Mouse (Mus musculus): ENCODE data around the gene Tmem132c. TPM values are rescaled to one million over a fixed set of nuclear protein-coding genes. Genes with fewer than 3 reads are reported as not detected.
"Not testable (repeated sequence)": the region's sequence is repeated elsewhere in the genome, so short reads cannot be mapped to it uniquely, and the experiment has no call there.

Tmem132c gene
- total RNA-seq, 2 experiments from 2014 or later: 7.1 to 7.5 TPM

DNA sequence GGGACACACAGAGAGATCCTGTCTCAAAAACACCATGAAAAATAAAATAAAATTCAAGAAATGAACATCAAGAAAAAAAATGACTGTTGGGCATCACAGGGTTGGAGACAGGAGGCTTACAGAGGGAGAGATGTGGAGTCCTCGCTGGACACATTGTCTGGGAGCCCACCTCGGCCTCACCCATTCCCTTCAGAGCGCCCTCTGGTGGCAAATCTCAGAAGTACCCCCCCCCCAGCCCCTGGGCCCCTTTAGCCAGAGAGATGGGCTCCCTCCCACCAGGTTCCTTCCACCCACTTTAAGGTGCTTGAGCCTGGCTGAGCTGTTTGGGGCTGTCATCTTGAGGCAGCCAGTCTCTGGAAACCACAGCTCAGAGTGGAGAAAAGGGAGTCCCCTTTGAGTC, 99.5 kb downstream of the Tmem132c start:
- DNase-seq (ENCODE audit: low spot score in 2 of 2): no peak

DNA sequence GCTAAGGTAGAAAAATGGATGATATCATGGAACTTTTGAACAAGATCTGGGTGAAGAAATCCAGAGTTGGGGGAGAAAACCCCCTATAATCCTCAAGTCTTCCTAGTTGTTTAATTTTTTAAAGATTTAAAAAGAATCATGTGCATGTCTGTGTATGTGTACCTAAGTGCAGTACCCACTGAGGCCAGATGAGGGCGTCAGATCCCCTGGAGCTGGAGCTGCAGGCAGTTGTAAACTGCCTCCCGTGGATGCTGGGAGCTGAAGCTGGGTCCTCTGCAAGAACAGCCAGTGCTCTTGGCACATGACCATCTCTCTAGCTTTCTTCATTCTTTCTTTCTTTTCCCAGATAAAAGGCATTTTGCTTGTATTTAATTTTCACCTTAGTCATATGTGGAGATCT, 103.1 kb downstream of the Tmem132c start:
- DNase-seq (ENCODE audit: low spot score in 2 of 2): no peak

GRCm38 (mm10) chr5:127346364-127346763, 104.8 kb downstream of the Tmem132c start:
- no peak for DNase-seq (ENCODE audit: low spot score in 2 of 2)

- no peak for DNase-seq (ENCODE audit: low spot score in 2 of 2)
These were observed 105.6 kb downstream of the Tmem132c start for GRCm38 (mm10) chr5:127347053-127347748.

- DNase-seq (ENCODE audit: low spot score in 2 of 2): no peak
These were observed 107.8 kb downstream of the Tmem132c start for GRCm38 (mm10) chr5:127349221-127350065.

- DNase-seq (ENCODE audit: low spot score in 2 of 2): peak in 1 of 2 experiments; percentile 34
These were observed 111.4 kb downstream of the Tmem132c start for GRCm38 (mm10) chr5:127353002-127353401.

DNA sequence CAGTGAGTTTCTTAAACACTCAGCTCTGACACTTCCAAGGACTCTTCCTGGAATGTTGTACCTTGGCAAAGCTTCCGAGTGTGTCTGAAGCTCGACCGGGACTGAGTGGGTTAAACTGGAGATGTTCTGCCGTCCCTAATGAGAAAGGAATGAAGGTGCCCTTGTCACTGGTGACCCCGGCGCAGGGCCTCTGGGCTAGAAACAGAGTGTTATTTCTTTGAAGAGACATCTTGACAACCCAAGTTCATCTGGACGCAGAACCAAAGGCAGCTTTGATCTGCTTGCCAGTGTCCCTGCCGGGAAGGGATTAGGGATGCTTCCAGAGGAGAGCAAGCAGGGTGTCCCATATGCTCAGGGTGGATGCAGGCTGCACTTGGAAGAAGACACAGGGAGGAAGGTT, 114.2 kb downstream of the Tmem132c start:
- no peak for DNase-seq (ENCODE audit: low spot score in 2 of 2)

DNA sequence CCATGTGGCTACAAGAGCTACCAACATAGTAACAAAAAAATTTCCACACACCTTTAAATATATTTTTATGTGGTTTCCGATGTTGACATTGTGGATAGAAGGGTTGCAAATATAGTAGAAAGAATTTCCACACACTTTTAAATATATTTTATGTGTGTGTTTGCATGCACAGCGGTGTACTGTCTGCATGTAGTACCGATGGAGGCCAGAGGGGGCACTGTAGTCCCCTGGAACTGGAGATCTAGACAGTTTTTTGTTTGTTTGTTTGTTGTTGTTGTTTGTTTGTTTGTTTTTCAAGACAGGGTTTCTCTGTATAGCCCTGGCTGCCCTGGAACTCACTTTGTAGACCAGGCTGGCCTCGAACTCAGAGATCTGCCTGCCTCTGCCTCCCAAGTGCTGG, 116.3 kb downstream of the Tmem132c start:
- DNase-seq (ENCODE audit: low spot score in 2 of 2): not testable (repeated sequence)

DNA sequence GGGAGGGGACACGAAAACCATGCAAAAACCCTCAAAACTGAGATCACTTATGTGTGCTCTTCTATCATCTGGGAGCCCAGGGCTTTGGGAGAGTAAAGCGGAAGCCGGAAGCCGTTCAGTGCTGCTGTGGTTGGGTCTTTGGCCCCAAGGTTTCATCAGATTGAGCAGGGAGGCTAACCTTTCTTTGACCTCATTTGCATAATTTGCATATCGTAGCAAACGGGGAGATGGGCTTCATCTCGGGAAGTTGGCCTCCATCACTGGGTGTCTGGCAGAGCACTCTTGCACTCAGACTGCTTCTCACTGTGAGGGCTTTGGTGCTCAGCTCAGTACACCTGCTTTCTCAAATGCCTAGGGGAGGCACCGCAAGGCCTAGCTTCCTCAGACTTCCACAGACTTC, 119.5 kb downstream of the Tmem132c start:
- DNase-seq (ENCODE audit: low spot score in 2 of 2): no peak

- DNase-seq (ENCODE audit: low spot score in 2 of 2): no peak
These were observed 123.5 kb downstream of the Tmem132c start for GRCm38 (mm10) chr5:127365061-127365460.

- DNase-seq (ENCODE audit: low spot score in 2 of 2): no peak
These were observed 126.6 kb downstream of the Tmem132c start for GRCm38 (mm10) chr5:127368191-127368590.

- DNase-seq (ENCODE audit: low spot score in 2 of 2): no peak
These were observed 128.2 kb downstream of the Tmem132c start for GRCm38 (mm10) chr5:127369812-127370211.

GRCm38 (mm10) chr5:127370503-127370902, 128.9 kb downstream of the Tmem132c start:
- peak; percentile 45 to 52 for DNase-seq (ENCODE audit: low spot score in 2 of 2)

DNA sequence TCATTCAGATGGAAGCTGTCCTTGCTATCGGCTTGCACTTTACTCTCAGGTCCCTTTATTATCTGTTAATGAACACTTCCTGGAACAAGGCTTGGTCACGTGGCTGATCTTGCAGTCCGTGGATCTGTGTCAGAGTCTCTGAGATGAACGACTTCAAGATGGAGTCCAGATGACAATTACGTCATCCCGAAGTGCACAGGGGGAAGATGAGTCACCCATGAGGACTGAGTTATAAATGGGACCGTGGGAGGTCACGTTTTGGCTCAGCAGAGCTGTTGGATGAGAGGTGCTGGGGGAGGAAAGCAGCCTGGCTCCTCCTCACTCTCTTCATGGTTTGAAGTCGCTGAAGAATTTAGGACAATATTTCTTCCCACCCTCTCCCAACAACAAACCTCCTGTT, 132.6 kb downstream of the Tmem132c start:
- DNase-seq (ENCODE audit: low spot score in 2 of 2): no peak

- DNase-seq (ENCODE audit: low spot score in 2 of 2): no peak
These were observed 134.0 kb downstream of the Tmem132c start for GRCm38 (mm10) chr5:127375654-127376053.

GRCm38 (mm10) chr5:127378521-127378920, 136.9 kb downstream of the Tmem132c start:
- no peak for DNase-seq (ENCODE audit: low spot score in 2 of 2)

DNA sequence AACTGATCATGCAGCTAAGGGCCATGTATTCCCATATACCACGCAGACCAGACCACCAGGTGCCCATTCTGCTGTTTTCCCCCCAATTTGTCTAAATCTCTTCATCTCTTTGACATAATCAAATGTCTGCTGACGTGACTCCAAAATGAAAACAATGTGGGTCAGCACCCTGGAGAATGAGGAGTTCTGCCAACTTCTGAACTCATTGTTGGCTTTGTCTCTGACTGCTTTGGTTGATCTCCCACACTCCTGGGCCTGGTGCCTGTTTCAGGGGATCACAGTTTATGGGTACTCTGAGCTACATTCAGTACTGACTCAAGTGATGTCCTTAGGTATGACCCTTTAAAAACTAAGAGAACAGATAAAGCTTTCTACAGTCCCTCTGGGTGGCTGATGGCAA, 137.7 kb downstream of the Tmem132c start:
- no peak for DNase-seq (ENCODE audit: low spot score in 2 of 2)

DNA sequence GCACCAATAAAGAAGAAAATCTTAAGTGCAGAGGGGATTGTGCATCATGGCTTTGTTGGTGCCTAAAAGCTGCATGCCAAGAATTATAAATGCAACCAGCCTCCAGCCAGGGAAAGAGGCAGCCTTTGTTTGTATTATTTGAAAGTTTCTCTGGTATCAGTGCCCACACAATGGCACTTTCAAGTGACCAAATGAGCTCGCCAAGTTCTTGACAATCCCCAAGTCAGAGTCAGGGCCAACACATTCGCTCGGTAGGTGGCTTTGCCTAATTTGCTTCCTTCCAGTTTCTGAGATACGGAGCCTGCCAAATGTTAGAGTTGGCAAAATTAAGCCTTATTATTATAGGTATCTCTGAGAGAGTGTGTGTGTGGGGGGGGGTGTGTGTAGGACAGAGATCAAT, 139.6 kb downstream of the Tmem132c start:
- no peak for DNase-seq (ENCODE audit: low spot score in 2 of 2)

DNA sequence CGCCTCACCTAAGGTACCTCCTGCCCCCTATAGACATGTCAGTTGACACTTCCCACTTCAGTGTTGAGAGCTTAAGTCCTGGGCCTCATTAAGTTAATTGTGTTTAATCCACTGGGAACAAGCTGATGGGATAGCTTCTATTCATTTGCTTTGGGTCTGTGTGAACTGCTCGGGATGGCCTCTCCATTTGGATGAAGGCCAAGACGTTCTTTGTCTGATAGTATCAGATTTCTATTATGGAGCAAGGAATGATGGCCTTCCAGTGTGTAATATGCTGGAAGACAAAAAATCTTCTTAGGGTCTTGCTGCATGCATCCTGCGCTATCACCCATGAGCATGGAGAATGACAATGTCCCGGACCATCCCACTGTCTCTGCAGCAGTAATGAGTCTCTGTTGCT, 141.0 kb downstream of the Tmem132c start:
- DNase-seq (ENCODE audit: low spot score in 2 of 2): no peak

GRCm38 (mm10) chr5:127391187-127391586, 149.6 kb downstream of the Tmem132c start:
- no peak for DNase-seq (ENCODE audit: low spot score in 2 of 2)

DNA sequence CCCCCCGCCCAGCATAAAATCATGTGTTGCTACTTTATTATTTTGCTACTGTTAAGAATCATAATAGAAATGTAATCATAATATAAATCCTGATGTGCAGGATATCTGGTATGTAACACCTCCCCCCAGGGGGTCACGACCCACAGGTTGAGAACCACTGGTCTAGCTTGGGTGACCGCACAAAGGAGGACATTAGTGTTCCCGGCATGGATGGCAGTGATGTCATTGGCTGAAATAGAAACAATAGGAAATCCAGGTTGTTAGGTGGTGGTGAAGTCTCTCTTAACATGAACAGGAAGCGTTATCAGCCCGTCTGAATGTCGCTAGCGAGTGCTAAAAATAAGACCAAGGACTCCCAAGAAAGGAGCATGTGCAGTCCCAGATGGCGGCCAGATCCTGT, 155.3 kb downstream of the Tmem132c start:
- DNase-seq (ENCODE audit: low spot score in 2 of 2): no peak

DNA sequence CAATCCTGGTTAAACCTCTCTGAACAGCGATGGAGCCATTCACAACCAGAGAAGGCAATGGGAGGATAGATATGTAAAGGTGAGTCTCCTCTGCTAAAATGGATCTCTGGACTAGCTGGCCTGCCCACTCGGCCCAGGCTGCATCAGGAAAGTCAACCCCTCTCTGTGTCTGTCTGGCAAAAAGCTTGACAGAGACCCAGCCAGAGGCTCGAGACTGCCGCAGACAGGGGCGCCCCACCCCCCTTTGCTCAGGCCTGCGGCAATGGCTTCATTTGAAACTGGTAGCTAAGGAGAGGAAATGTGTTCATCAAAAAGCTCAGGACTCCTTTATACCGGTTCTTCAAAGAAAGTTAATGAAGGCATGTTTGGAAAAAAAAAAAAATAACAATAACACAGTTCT, 156.4 kb downstream of the Tmem132c start:
- DNase-seq (ENCODE audit: low spot score in 2 of 2): no peak
